Mouse (Mus musculus) cerebellum, adult 9-10 months (tissue): ENCODE results near the gene Il10.

Source experiments
- DNase-seq: peaks from one replicate; pipeline ENCODE4 v3.0.0; 2022

Gene Il10

DNA sequence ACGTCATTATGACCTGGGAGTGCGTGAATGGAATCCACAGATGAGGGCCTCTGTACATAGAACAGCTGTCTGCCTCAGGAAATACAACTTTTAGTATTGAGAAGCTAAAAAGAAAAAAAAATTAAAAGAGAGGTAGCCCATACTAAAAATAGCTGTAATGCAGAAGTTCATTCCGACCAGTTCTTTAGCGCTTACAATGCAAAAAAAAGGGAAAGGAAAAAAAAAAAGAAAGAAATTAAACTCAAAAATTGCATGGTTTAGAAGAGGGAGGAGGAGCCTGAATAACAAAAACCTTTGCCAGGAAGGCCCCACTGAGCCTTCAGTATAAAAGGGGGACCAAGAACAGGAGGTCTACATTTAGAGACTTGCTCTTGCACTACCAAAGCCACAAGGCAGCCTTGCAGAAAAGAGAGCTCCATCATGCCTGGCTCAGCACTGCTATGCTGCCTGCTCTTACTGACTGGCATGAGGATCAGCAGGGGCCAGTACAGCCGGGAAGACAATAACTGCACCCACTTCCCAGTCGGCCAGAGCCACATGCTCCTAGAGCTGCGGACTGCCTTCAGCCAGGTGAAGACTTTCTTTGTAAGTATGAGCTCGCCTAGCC, at the start of gene Il10:
Il10 (plus strand) TSS at position 354 of the 607 bp plus-strand sequence.
- no peak for DNase-seq

DNA sequence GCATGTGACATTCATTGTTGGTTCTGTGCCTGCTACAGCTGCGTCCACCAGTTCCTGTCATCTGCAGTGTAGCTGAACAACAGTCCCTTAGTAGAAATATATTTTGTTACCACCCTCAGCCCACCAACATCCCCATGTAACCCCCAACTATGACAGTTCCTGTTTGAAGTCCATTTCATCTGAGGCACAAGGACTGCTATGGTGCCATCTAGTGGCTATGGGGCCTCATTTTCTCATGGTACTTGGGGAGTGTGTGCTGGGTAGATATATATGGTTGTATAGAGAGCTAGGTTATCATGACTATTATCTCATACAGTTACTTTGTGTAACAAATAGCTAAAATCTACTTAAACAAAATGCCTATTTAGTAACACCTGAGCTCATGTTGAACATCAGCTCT, 40.2 kb upstream of the Il10 start:
- peak; percentile 24 for DNase-seq

DNA sequence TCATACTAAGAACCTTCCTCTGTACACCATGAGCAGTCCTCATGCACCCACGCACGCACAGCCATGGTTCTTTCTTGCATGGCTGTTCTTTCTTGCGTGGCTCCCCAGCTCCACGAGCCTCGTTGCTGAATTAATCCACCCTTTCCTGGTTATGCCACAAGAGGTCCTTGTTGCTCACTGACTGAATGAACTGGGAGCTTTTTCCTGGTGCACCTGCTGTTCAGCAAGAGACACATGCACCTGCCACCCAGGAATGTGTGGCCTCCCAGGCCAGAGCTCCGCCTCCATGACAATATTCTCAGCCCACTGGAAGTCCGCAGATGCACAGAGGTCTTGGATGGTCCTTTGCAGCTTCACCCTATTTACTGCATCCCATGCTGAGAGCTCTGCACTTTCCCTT, 35.2 kb upstream of the Il10 start:
- no peak for DNase-seq

DNA sequence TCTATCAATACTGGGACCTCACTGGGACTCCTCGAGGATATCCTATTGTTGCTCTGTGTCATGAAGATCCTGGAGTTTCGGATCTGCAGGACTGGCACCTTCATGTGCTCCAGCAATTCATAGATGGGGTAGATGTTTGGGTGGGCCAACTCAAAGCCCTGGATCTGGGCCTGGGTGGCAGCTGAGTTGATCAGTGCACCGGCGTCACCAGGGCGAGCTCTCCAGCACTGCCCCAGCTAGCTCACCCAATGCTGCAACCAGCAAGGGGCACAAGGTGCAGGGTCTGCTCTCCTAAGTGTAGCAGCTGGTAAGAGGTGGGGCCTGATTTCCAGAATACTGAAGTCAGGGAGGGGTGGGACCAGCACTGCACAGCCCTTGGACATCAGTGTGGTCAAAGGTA, 32.6 kb upstream of the Il10 start:
- no peak for DNase-seq

DNA sequence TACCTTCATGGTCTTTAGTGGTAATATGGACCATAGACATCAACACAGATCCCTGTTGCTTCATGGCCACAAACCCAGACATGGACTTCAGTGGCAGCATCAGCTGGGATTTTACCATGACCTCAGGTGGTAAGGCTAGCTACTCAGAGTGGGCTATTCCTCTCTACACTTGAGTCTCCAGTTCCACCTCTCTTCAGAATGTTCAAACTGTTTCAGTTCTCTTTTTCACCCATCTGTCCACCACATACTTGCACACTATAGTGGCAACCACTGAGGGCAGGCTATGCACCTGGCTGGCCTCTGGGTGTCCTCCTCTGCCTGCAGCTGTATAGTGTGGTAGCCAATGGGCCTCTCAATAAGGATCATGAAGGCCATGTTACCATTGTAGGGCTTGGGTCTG, 32.2 kb upstream of the Il10 start:
- DNase-seq = no peak

DNA sequence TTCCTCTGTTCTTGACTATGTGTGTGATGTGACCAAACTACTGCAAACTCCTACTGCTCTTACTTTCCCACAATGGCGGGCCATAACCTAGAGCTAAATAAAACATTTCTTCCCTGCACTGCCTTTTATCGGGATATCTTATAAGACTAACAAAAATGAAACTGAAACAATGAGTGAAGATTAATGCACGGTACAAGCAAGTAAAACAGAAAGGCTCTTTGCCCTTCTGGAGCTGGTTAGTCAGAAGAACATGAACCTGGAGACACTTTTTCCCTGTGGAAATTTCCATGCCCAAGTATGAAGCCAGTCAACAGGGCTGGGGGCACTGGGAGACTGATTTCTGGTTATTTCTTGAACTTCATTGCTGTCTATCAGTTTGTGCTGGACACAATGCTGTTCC, 30.3 kb upstream of the Il10 start:
- no peak for DNase-seq

DNA sequence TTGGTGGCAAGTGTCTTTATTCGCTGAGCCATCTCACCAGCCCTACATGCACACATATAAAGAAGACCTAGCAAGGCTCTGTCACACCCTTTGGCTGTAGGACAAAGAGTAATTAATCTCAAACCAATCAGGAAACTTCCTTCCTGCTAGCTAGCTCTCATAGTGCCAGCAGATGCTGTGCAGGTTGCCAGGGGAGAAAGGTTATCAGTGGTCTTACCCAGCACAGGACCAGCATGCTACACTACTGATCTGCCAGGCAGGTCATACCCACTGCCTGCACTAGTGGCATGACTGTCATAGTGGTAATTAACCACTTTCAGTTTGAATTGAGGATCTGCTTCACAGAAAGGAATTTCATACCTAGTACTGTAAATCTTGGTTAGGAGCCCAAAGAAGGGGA, 29.2 kb upstream of the Il10 start:
- DNase-seq = no peak

DNA sequence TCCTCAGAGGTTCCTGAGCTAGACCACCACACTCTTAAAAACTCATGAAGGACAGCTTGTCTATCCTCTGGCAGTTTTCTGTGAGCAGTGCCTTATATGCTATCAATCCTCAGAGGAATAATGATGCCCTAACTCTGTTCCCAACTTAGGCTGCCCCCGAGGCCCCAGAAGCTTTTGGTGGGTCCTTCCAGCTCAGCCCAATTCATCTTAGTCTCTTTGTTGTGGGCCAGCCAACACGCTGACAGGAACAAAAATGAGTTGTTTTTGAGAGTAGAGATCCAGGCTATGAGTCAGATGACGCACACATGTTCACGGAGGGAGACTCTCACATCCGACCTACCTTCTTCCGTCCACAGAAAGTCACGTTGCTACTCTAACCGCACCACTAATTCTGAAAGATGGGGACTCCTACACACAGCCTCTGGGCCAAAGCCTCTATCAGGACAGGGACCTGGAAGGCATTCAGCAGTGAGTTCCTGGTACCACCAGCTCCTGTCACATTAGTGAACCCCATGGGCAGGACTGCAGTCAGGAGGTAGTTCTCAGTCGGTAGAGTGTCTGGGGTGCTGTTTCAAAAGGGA, 26.0 kb upstream of the Il10 start:
- DNase-seq = no peak

DNA sequence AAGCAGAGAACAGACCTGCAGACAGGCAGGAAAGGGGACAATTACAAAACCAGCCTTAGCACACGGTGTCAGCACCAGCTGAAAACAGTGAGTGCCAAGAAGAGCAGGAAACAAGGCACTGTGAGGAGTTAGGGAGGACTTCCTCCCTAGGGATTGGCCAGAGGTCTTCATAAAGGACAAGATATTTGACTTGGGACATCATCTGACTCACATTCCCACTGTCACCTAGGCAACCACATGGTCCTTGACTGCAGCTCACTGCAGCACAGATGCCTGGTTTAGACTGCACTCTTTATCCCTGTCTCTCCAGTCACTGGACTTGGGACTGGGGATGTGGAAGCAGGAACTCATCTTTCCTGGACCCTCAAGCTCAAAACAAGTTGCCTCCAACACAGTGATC, 24.1 kb upstream of the Il10 start:
- DNase-seq = no peak

DNA sequence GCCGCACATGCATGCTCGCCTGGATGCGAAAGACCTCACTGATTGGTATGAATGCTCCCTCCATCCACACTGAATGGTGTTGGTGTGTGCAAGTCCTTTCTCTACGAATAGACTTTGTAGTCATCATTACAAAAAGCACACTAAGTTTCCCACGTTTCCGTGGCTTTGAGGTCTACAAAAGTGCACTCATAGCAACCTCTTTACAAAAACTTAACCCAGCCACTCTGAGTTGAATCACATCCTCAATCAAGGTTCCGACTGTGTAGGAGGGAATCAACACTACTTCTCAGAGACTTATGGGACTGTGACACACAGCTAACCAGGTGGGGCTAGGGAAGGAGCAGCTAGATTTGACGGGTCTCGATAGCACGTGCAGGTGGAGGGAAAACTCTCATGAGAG, 23.3 kb upstream of the Il10 start:
- DNase-seq = no peak

DNA sequence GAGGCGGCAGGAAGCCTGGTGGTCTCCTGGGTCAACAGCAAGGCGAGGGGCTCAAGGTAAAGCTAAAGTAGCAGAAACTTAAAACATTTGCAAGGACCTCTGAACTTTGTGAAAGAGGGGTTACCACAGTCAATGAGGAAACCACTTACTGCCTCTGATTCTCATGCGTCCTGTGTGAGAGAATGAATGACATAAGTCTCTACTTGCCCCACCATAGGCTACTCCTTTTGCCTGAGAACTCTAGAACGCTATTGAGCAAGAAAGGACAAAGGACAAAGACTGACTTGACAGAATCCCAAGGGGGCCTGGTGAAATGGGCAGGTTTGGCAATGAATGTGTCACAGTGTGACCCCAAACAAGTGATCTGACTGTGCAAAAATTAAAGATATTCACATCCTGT, 22.2 kb upstream of the Il10 start:
- DNase-seq = no peak

DNA sequence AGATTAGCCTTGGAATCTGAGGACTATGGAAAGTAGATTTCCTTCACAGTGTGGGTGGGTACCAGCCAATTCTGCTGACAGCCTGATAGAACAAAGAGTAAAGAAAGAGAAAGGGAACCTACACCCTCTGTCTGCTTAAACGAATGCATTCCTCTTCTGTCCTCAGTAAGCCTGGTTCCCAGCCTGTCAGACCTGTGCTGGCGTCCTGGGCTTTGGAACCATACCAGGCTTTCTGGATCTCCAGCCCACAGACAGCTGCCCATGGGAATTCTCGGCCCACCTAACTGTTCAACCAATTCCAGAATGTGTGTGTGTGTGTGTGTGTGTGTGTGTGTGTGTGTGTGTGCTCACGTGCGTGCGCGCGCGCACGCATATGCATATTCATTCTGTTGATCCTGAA, 21.3 kb upstream of the Il10 start:
- no peak for DNase-seq

DNA sequence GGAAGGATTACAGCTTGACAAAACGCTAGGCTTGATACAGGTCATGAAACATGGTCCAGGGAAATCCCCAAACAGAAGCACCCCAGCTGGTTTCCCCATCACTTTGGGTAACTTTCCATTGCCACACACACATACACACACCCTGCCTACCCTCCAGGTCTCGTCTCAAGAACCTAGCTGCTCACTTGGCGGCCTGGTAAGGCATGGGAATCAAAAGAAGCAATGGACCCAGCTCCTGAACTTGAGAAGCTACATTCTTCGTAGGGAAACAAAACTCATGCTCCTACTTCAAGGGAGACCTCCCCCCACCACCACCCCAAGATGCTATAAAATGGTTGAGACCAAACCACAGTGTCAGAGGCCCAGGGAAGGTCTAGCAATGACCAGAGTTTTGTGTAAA, 19.9 kb upstream of the Il10 start:
- DNase-seq = no peak

DNA sequence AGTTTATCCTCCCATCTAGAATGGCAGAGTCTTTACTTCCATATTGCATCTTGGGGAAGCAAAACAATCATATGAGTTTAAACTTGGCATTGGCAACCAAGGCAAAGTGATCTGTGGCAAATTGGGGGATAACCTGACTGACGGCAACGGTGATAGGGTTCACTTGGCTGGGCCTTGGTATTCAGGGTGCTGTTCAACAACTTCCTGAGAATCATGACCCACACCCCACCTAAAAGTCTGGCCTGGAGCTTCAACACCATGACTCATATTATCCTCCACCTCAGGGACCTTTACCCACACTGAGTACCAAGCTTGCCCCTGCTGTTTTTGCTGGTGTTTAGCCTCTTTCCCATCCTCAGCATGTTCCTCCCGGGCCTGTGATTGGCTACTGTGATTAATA, 19.3 kb upstream of the Il10 start:
- DNase-seq = no peak

DNA sequence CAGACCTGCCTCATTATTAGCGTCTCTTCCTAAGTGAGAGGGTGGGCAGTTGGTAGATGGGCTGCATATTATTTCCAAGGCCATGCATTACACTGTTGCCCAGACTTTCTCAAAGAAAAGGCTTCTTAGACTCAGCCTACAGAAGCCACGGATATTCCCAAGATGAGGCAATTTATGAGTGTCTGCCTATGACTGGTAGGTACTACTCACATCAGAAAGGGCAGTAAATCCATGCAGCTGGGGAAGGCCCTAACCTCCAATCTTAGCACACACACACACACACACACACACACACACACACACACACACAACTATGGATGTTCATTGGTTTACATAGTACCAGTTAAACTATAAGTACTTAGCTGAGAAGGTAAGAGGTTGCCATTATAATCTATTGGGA, 17.1 kb upstream of the Il10 start:
- DNase-seq = no peak

DNA sequence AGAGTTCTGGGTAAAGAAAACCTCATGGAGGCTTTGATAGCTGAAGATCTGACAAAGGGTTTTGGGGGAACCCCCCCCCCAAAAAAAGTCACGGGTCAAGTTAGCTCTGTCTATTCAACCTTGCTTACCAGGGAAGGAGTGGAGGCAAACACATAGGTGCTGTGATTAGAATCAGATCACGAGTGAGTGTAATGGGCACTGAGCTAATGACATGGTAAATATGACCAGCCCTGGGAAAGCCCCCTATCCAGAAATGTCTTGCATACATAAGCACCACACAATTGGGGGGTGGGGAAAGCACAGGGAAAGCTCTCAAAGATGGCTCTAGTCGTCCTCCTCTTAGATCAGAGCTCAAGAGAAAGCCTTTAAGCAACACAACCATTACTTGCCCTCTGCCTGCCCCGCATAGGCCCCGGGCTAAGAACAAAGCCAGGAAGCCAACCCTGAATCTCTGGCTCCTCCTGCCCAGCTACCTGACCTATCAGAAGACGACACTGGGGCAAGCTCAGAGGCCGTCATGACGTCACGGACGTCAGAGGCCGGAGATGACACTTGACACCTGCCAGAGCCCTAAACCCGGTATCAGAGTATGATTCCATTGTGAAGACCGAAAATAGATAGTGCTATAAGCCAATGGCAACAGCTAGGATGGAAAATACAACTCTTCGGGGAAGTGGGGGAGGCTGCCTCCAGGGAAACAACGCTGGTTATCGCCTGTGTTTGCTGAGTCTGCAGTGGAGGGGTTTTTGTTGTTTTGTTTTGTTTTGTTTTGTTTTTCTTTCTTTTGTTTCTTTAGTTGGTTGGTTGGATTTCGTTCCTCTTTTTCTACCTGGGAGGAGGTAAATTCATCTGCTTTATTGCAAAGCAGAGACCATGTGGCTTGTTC, 16.4 kb upstream of the Il10 start:
- no peak for DNase-seq

DNA sequence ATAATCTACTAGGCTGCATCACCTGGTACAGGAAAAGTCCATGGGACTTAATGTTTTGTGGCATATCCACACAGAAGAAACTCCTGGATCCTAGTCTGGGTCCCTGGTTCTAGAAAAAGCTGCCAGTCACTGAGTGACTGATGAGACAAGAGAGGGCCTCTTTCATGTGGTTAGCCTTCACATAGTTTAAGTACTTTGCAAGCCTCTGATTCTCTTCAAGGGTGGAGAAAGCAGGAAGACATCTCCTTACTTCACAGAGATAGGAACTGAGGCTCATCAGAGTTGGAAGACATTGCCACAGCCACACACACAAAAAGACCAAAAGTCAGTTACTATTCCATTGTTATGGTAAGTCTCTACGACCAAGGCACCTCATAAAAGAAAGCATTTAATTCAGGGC, 13.6 kb upstream of the Il10 start:
- no peak for DNase-seq

DNA sequence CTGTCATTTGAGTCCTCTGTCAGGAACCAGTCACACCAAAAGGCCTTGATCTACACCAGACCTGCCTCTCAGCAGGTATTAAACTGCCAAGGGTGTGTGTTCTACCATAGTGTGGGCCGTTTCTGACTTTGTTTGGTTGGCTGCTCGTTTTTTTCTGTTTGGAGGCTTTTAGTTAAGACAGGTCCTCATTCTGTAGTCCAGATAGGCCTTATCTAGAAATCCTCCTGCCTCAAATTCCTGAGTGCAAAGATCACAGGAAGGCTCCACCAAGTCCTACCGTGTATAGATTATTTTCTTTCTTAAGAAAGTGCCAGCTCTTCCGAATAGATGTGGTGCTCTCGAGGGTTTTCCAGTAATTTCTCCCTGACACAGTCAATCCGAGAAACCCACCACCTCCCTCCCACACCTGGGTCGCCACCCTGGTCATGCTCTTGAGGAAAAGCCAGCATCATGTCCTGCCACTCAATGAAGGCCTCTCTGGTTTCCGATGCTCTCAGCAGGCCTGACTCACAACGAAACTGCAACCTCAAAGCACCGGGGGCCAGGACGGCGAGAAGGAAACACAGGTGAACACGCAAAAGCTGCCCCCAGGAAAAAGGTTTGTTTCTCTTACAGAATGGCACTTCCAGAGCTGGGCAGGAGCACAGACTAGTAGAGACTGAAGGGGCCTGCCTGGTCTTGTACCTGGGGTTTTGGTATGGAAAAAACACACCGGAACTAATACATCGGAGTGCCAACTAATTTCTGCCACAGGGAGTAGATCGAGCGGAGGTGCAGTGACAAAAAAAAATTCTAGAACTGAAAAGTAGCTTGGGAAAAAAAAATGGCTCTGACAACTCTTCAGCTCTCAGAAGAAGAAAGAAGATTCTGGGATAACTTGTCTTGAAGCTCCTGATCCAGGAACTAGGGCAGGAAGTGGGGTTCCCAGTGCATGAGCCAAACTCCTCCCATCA, 9.2 kb upstream of the Il10 start:
- no peak for DNase-seq

DNA sequence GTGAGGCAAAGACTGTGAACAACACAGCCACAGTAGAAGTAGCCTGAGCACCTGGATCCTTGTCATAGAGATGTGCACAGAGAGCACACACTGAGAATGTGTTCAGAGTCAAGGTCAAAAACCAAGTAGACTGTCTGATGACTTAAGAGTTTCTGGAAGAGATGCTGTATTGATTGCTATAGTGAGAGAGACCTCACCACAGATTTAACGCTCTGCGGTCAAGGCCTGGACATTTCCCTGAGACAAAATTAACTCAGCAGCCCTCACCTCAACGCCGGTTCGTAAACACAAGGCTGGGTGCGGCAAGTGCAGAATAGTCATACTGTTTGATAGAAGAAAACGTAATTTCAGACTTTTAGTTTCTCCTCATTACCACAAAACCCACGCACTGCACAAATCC, 7.2 kb upstream of the Il10 start:
- DNase-seq = no peak

DNA sequence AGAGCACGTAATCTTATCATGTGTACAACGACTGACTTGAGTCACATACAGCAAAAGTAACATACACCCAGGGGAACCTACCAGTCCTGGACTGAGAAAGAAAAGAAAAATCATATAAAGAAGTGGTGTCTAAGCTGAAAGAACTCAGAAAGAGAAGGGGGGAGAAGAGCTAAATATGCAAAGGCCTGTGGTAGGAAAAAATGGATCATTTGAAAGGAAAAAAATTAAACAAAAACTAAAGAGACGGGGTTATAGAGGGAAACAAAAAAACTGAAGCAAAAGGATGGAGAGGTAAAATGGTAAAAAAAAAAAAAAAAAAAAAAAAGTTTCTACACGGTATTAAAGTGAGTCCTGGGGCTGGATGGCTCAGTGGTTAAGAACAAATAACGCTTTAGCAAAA, 5.7 kb upstream of the Il10 start:
- DNase-seq = no peak

DNA sequence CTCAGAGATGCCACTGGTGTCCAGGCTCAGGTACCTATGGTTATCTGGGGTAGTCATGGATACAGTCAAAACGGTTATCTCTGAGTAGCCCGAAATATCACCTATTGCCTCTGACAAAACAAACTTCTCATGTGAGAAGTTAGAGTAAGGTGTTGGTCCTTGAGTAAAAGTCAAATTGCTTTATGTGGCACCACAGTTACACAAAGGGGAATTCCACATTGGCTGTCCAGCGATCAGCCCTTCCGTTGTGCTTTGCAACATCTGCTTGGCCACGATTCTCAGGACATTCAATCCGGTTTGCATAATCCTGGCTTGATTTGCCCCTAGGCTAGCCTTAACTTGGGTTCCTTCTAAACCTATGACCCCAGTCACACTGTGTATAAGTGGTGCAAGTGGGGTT, 4.4 kb upstream of the Il10 start:
- no peak for DNase-seq

DNA sequence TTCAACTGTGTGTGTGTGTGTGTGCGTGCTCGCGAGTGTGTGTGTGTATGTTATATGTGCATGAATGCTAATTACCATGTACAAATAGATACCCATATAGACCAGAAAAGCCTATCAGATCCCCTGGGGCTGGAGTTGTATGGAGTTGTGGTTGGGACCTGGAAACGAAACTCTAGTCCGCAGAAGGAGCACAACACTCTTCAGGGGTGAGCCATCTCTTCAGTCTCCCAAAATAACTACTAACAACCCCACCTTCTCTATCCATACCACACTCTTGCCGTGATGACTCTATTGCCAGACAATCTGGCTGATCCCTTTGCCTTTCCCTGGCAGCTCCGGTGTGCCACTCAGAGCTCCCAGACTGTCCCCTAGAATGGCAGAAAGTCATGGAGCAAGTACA, 3.8 kb upstream of the Il10 start:
- no peak for DNase-seq
